Mouse (Mus musculus): ENCODE results near the gene Camk2d.

Camk2d gene

GRCm38 (mm10) chr3:126596086-126596485, at the start of gene Camk2d:
TSS of gene Camk2d (plus strand) at chr3:126596302.
- peak; percentile 96 for DNase-seq (ENCODE audit: extremely low spot score, low read depth, low spot score)

- no peak for DNase-seq (ENCODE audit: extremely low spot score, low read depth, low spot score)
Measured at GRCm38 (mm10) chr3:126547941-126548340, 48.2 kb upstream of the Camk2d start.

GRCm38 (mm10) chr3:126563646-126564045, 32.5 kb upstream of the Camk2d start:
- no peak for DNase-seq (ENCODE audit: extremely low spot score, low read depth, low spot score)

GRCm38 (mm10) chr3:126570628-126571027, 25.5 kb upstream of the Camk2d start:
- no peak for DNase-seq (ENCODE audit: extremely low spot score, low read depth, low spot score)

GRCm38 (mm10) chr3:126572915-126573314, 23.2 kb upstream of the Camk2d start:
- DNase-seq (ENCODE audit: extremely low spot score, low read depth, low spot score): no peak

GRCm38 (mm10) chr3:126575927-126576326, 20.2 kb upstream of the Camk2d start:
- DNase-seq (ENCODE audit: extremely low spot score, low read depth, low spot score): no peak

GRCm38 (mm10) chr3:126586134-126586533, 10.0 kb upstream of the Camk2d start:
- DNase-seq (ENCODE audit: extremely low spot score, low read depth, low spot score): no peak

GRCm38 (mm10) chr3:126587477-126587876, 8.6 kb upstream of the Camk2d start:
- no peak for DNase-seq (ENCODE audit: extremely low spot score, low read depth, low spot score)

- DNase-seq (ENCODE audit: extremely low spot score, low read depth, low spot score): no peak
Measured at GRCm38 (mm10) chr3:126589556-126589955, 6.5 kb upstream of the Camk2d start.

GRCm38 (mm10) chr3:126595456-126595855, 646 bp upstream of the Camk2d start:
- DNase-seq (ENCODE audit: extremely low spot score, low read depth, low spot score): no peak

GRCm38 (mm10) chr3:126596491-126597160, 524 bp downstream of the Camk2d start:
- no peak for DNase-seq (ENCODE audit: extremely low spot score, low read depth, low spot score)

GRCm38 (mm10) chr3:126597161-126597595, 1.1 kb downstream of the Camk2d start:
- DNase-seq (ENCODE audit: extremely low spot score, low read depth, low spot score): no peak

GRCm38 (mm10) chr3:126597596-126598328, 1.7 kb downstream of the Camk2d start:
- no peak for DNase-seq (ENCODE audit: extremely low spot score, low read depth, low spot score)

GRCm38 (mm10) chr3:126598329-126598676, 2.2 kb downstream of the Camk2d start:
- DNase-seq (ENCODE audit: extremely low spot score, low read depth, low spot score): no peak

- no peak for DNase-seq (ENCODE audit: extremely low spot score, low read depth, low spot score)
Measured at GRCm38 (mm10) chr3:126598881-126599280, 2.8 kb downstream of the Camk2d start.

- DNase-seq (ENCODE audit: extremely low spot score, low read depth, low spot score): no peak
Measured at GRCm38 (mm10) chr3:126599335-126599734, 3.2 kb downstream of the Camk2d start.

GRCm38 (mm10) chr3:126599936-126600335, 3.8 kb downstream of the Camk2d start:
- no peak for DNase-seq (ENCODE audit: extremely low spot score, low read depth, low spot score)

GRCm38 (mm10) chr3:126602772-126603171, 6.7 kb downstream of the Camk2d start:
- DNase-seq (ENCODE audit: extremely low spot score, low read depth, low spot score): no peak

GRCm38 (mm10) chr3:126604656-126605434, 8.7 kb downstream of the Camk2d start:
- no peak for DNase-seq (ENCODE audit: extremely low spot score, low read depth, low spot score)

GRCm38 (mm10) chr3:126609310-126609709, 13.2 kb downstream of the Camk2d start:
- DNase-seq (ENCODE audit: extremely low spot score, low read depth, low spot score): no peak

GRCm38 (mm10) chr3:126609795-126610451, 13.8 kb downstream of the Camk2d start:
- no peak for DNase-seq (ENCODE audit: extremely low spot score, low read depth, low spot score)

Data from hindlimb bud, embryonic 11.5 days (tissue).